Mouse (Mus musculus) hindbrain, embryonic 10.5 days (tissue): ENCODE data around the gene Spns2. TPM values are rescaled to one million over a fixed set of nuclear protein-coding genes. Genes with fewer than 3 reads are reported as not detected.

Experiments
- DNase-seq: peaks from one replicate; pipeline ENCODE4 v3.0.0-alpha.2; 2017; ENCODE audit warnings: low spot score
- H3K27ac ChIP-seq: fragments of 300-500 bp; sonication (generic); 2 replicates; pipeline ENCODE4 v1.5.1; 2016; ENCODE audit warnings: mild to moderate bottlenecking, moderate library complexity
- H3K27me3 ChIP-seq: fragments of 300-500 bp; sonication (generic); 2 replicates; pipeline ENCODE4 v1.6.1; 2016; ENCODE audit warnings: mild to moderate bottlenecking; ENCODE audit not compliant: poor library complexity, insufficient read depth, severe bottlenecking
- H3K36me3 ChIP-seq: fragments of 300-500 bp; sonication (generic); 2 replicates; pipeline ENCODE4 v1.6.1; 2016; ENCODE audit warnings: mild to moderate bottlenecking, moderate library complexity
- H3K4me1 ChIP-seq: fragments of 300-500 bp; sonication (generic); replicated peaks from 2 replicates; pipeline ENCODE4 v1.6.1; 2016; ENCODE audit warnings: mild to moderate bottlenecking
- H3K4me3 ChIP-seq: fragments of 300-500 bp; sonication (generic); 2 replicates; pipeline ENCODE4 v1.5.1; 2016; ENCODE audit warnings: mild to moderate bottlenecking, moderate library complexity
- H3K9me3 ChIP-seq: fragments of 300-500 bp; sonication (generic); 2 replicates; pipeline ENCODE4 v1.6.1; 2016; ENCODE audit warnings: mild to moderate bottlenecking, moderate library complexity
- WGBS: fragments of 180-500 bp; shearing (Covaris S2); methylation state at CpG from one replicate; pipeline ENCODE4 v1.1.7; 2016; 5-methylcytosine and 5-hydroxymethylcytosine counted together
- polyA plus RNA-seq: library from polyadenylated mRNA; unstranded; fragments of >200 nt; fragmentation: Nextera tagmentation; extraction: Ambion mirVana; gene quantifications from 2 replicates; pipeline ENCODE4 v1.2.1, GENCODE M21; 2016

Spns2 gene
- polyA plus RNA-seq = 4.0 and 5.5 TPM in 2 replicates

DNA sequence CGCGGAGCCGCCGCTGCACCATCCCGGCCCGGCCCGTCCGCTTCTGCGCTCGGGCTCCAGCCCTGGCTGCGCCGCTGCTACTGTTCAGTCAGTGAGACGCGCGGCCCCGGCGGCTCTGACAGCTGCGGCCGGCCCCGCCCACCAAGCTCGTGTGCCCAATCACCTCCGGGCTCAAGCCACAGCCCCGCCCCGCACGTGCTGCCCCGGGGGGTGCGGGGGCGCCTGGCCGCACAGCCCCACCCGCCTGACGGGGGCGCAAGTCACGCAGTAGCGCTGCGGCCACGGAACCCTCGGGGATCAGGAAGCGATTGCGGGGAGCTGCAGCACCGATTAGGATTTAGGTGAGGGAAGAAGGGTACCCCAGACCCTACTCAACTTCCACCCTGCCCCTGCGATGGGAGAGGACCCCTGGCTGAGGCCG is at the start of gene Spns2:
Spns2 (minus strand) TSS at position 24 of the 421 bp plus-strand sequence.
- H3K27me3 ChIP-seq = peaks cover 51% of the 10 kb centered on the region
- no peaks in the 10 kb centered on the region for H3K36me3 ChIP-seq
- H3K4me1 ChIP-seq = peaks cover 61% of the 10 kb centered on the region
- peak; percentile 89 for DNase-seq
- no peaks in the 10 kb centered on the region for H3K9me3 ChIP-seq
- peak within 1 kb of the TSS; percentile 87 for H3K27ac ChIP-seq
- WGBS = under 1% methylated on average over 42 of the region's 42 CpGs
- peak within 1 kb of the TSS; percentile 74 for H3K4me3 ChIP-seq

GRCm38 (mm10) chr11:72538811-72539210 is 49.1 kb upstream of the Spns2 start:
- Histone ChIP-seq H3K36me3 (no peaks in the 10 kb centered on the region), H3K27ac (no peak overlapping the region), H3K9me3 (0 out of 2 replicates have a peak, but pooled peaks cover 3% of the 10 kb centered on the region), H3K27me3 (no peaks in the 10 kb centered on the region), H3K4me1 (peaks cover 13% of the 10 kb centered on the region), H3K4me3 (no peak overlapping the region)
- WGBS = 90% methylated on average over 7 of the region's 7 CpGs
- no peak for DNase-seq

- 50% methylated on average over 8 of the region's 8 CpGs for WGBS
These were observed 48.5 kb upstream of the Spns2 start for GRCm38 (mm10) chr11:72538037-72538755.

DNA sequence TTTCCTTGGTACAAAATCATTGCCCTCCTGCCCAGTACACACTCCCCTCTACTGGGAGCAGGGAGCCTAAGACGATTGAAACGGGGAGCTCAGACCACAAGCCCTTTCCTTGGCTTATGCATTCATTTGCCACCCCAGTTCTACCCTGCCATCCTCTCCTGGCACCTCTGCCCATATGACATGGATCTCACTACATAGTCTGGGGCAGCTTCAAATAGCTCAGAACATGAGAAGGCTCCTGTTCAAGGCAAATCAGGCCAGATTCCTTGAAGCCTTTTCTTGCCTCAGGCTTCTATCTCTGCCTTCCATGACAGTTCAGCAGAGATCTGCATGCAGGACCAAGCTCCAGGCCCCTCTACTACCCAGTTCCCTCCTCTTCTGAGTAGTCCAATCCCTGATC is 47.8 kb upstream of the Spns2 start:
- 0 out of 2 replicates have a peak, but pooled peaks cover 3% of the 10 kb centered on the region for H3K9me3 ChIP-seq
- WGBS = 92% methylated on average over 2 of the region's 2 CpGs
- DNase-seq = no peak
- no peaks in the 10 kb centered on the region for H3K27me3 ChIP-seq
- no peak overlapping the region for H3K4me3 ChIP-seq
- no peaks in the 10 kb centered on the region for H3K36me3 ChIP-seq
- peaks cover 13% of the 10 kb centered on the region for H3K4me1 ChIP-seq
- no peak overlapping the region for H3K27ac ChIP-seq

More at GRCm38 (mm10) chr11:72538037-72538755, 48.5 kb upstream of the Spns2 start:
- DNase-seq = peak; percentile 7
- H3K9me3 ChIP-seq = 0 out of 2 replicates have a peak, but pooled peaks cover 3% of the 10 kb centered on the region
- H3K36me3 ChIP-seq = no peaks in the 10 kb centered on the region
- H3K27ac ChIP-seq = no peak overlapping the region
- no peak overlapping the region for H3K4me3 ChIP-seq
- peaks cover 13% of the 10 kb centered on the region for H3K4me1 ChIP-seq
- H3K27me3 ChIP-seq = no peaks in the 10 kb centered on the region

GRCm38 (mm10) chr11:72535519-72535918 is 45.8 kb upstream of the Spns2 start:
- Histone ChIP-seq H3K36me3 (no peaks in the 10 kb centered on the region), H3K27ac (no peak overlapping the region), H3K4me3 (no peak overlapping the region), H3K9me3 (0 out of 2 replicates have a peak, but pooled peaks cover 3% of the 10 kb centered on the region), H3K4me1 (peaks cover 13% of the 10 kb centered on the region), H3K27me3 (no peaks in the 10 kb centered on the region)
- WGBS = 84% methylated on average over 3 of the region's 3 CpGs
- peak; percentile 9 for DNase-seq

- H3K4me1 ChIP-seq = peaks cover 5% of the 10 kb centered on the region
- 0 out of 2 replicates have a peak, but pooled peaks cover 3% of the 10 kb centered on the region for H3K9me3 ChIP-seq
- WGBS = 90% methylated on average over 3 of the region's 3 CpGs
These were observed 43.2 kb upstream of the Spns2 start for GRCm38 (mm10) chr11:72532890-72533289.

DNA sequence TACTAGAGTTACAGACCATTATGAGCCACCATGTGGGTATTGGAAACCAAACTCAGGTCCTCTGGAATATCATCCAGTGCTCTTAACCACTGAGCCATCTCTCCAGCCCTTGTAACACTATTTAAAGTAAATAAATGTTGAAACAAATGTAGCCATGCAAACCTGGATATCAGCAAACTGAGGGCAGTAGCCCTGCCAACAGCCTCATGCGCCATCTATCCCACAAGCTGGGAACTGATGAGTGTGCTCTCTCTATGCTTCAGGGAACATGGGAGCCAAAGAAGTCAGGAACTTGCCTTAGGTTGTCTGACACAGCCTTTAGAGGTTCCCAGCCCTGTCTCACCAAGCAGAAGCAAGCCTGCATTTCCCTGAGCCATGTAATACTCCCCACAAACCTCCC is 41.9 kb upstream of the Spns2 start:
- Histone ChIP-seq H3K27ac (no peak overlapping the region), H3K9me3 (0 out of 2 replicates have a peak, but pooled peaks cover 3% of the 10 kb centered on the region), H3K27me3 (no peaks in the 10 kb centered on the region), H3K4me3 (no peak overlapping the region), H3K4me1 (no peaks in the 10 kb centered on the region), H3K36me3 (no peaks in the 10 kb centered on the region)
- DNase-seq = no peak
- WGBS = 91% methylated on average over 1 of the region's 1 CpGs

More at GRCm38 (mm10) chr11:72532890-72533289, 43.2 kb upstream of the Spns2 start:
- Histone ChIP-seq H3K27me3 (no peaks in the 10 kb centered on the region), H3K4me3 (no peak overlapping the region), H3K27ac (no peak overlapping the region), H3K36me3 (no peaks in the 10 kb centered on the region)
- no peak for DNase-seq

DNA sequence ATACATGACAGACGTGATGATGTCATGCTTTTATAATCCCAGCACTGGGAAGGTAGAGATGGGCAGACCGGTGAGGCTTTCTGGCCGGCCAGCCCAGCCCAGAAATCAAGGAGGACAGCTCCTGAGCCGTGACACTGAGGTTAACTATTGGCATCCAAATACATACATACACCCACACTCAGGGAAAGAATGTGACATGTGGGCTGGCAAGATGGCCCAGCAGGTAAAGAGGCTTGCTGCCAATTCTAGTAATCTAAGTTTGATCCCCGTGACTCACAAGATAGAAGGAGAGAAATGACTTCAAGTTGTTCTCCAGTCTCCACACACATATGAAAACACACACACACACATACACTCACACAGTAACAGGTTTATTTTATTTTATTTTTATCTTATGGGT is 41.4 kb upstream of the Spns2 start:
- H3K9me3 ChIP-seq = 0 out of 2 replicates have a peak, but pooled peaks cover 3% of the 10 kb centered on the region
- H3K27ac ChIP-seq = no peak overlapping the region
- H3K36me3 ChIP-seq = no peaks in the 10 kb centered on the region
- H3K27me3 ChIP-seq = no peaks in the 10 kb centered on the region
- WGBS = 85% methylated on average over 5 of the region's 5 CpGs
- no peaks in the 10 kb centered on the region for H3K4me1 ChIP-seq
- no peak for DNase-seq
- H3K4me3 ChIP-seq = no peak overlapping the region

DNA sequence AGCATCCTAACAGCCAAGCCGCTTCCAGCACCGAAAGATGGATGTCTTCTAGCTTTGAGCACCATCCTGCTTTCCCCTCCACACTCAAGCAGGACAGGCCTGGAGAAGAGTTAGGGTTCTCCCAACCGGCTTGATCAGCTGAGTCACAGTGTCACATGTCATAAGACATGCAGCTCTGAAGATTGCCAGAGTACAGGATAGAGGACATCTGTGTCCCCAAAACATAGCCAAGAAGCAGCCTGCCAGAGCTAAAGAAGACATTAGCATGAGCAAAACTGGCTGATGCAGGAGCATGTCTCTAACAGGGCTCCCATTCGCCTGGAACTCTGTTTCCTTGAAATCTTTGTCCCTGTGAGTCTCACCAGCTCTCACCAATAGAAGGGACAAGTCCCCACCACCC is 36.5 kb upstream of the Spns2 start:
- no peaks in the 10 kb centered on the region for H3K36me3 ChIP-seq
- no peaks in the 10 kb centered on the region for H3K9me3 ChIP-seq
- WGBS = 90% methylated on average over 4 of the region's 4 CpGs
- DNase-seq = no peak
- peaks cover 4% of the 10 kb centered on the region for H3K4me1 ChIP-seq
- no peak overlapping the region for H3K4me3 ChIP-seq
- H3K27me3 ChIP-seq = no peaks in the 10 kb centered on the region
- no peak overlapping the region for H3K27ac ChIP-seq

- WGBS = 57% methylated on average over 4 of the region's 4 CpGs
- peak; percentile 16 for DNase-seq
These were observed 34.0 kb upstream of the Spns2 start for GRCm38 (mm10) chr11:72523711-72524110.

DNA sequence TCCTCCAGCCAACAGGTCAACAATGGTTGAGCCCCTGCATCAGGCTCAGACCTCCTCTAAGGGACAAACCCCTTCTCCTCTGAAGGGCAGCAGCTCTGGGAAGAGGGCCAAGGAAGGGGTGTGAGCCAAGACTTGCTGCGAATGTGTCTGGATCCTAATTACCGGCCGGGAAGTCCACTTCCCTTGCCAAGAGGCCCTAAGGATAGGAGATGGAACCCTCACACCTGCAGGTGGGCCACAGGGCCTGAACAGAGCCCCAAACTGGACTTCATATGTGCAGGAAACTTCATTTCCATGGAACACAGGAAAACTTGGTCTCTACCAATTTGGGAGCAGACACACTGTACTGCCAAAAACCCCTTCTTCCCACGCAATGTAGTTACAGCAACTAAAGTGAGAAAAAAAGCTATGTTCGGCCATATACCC is 32.9 kb upstream of the Spns2 start:
- Histone ChIP-seq H3K4me3 (no peak overlapping the region), H3K9me3 (no peaks in the 10 kb centered on the region), H3K27me3 (no peaks in the 10 kb centered on the region), H3K4me1 (peaks cover 4% of the 10 kb centered on the region), H3K27ac (no peak overlapping the region), H3K36me3 (no peaks in the 10 kb centered on the region)
- 88% methylated on average over 5 of the region's 5 CpGs for WGBS
- no peak for DNase-seq

More at GRCm38 (mm10) chr11:72523711-72524110, 34.0 kb upstream of the Spns2 start:
- Histone ChIP-seq H3K27ac (no peak overlapping the region), H3K9me3 (no peaks in the 10 kb centered on the region), H3K27me3 (no peaks in the 10 kb centered on the region), H3K4me3 (no peak overlapping the region), H3K36me3 (no peaks in the 10 kb centered on the region), H3K4me1 (peaks cover 4% of the 10 kb centered on the region)

GRCm38 (mm10) chr11:72521598-72522541 is 32.2 kb upstream of the Spns2 start:
- no peaks in the 10 kb centered on the region for H3K9me3 ChIP-seq
- H3K27me3 ChIP-seq = no peaks in the 10 kb centered on the region
- H3K27ac ChIP-seq = no peak overlapping the region
- WGBS = 82% methylated on average over 5 of the region's 5 CpGs
- peaks cover 4% of the 10 kb centered on the region for H3K4me1 ChIP-seq
- H3K36me3 ChIP-seq = no peaks in the 10 kb centered on the region
- H3K4me3 ChIP-seq = no peak overlapping the region
- no peak for DNase-seq
